Mouse (Mus musculus) spleen, postnatal 4 days (tissue): Measurements from ENCODE around the gene Magi1.

Source experiments
- DNase-seq, 2 experiments: peaks; one replicate each; pipeline ENCODE4 v3.0.0; 2022; ENCODE audit warnings: low spot score in 2 of 2

The Magi1 gene

DNA sequence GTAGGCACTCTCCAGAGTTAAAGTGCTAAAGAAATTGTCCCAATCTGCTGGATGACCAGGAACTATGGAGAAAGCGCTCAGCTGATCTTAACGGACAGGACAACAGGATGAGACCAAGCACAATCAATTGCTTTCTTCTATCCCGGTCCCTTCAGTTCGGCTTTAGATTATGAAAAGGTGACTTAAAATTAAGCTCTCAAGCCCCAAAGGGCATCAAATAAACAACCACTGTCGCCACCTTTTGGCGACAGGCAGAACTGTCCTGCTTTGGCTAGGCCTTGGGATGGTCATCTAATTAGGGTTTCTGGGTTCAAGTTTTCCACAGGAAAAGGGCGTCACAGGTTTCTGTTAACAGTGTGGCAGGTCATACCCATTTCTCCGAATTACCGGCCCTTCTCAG is 298.6 kb downstream of the Magi1 start:
- no peak for DNase-seq

DNA sequence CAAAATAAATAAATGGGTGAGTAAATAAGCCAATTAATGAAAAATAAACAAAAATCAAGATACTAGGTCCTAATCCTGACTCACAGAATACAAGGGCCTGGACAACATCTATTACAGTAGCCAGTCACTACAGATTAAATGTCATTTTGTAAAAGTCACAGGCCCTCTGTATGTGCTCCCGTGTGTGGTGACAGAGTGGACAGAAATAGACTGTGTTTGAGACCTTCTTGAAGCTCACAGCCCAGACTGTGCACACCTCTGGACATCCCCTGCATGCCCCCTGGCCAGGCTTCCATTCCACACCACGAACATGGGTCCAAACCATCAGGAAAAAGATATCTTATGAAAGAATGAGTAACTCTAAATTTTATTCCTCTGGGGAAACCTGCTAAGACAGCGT is 300.2 kb downstream of the Magi1 start:
- no peak for DNase-seq

DNA sequence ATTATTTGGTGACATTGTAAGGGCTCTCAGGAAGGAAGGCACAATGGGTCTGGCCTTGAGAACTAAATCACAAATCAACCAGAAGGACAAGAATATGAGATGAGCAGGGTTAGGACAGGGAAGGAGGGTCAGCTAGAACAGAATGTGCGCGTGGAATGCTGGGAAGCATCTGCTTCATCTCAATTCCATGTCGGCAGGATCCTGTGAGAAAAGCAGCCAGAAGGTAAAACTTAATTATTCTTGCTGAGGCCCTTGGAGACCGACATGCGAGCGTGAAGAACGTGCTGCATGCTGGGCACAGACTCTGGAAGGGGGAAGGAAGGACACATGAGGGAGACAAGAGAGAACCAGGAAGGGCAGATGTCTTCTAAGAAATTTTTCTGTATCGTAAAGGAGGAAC is 302.5 kb downstream of the Magi1 start:
- DNase-seq, result no peak

DNA sequence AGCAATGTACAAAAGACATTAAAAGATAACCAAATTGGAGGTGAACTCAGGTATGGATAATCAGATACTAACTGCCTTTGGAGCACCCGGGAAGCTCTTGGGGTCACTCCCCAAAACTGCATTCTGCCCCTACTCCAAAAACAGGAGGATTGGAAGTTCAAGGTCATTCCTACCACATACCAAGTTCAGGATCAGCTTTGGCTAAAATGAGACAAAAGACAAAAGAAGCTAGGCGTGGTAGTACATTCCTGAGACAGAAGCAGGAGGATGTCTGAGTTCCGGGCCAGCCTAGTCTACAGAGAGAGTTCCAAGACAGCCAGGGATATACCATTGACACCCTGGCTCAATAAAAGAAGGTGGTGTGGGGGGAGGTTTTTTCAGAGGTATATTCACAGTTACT is 304.5 kb downstream of the Magi1 start:
- no peak for DNase-seq

DNA sequence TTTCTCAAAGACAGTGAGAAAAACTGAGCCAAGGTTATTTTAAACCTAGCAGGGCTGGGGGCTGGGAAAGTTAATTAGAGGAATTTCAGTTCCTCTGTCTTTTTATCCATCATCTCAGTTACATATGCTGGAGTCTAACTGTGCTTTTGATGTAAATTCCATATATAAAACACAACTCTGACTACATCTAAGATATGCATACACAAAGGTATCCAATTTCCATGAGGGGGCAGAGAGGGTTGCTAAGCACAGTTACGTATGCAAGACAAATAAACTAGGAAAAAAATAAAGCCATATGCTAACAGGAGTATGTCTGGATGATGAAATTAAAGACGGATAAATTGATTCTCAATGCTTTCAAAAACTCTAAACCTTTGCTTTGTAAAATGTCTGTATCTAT is 315.0 kb downstream of the Magi1 start:
- no peak for DNase-seq

DNA sequence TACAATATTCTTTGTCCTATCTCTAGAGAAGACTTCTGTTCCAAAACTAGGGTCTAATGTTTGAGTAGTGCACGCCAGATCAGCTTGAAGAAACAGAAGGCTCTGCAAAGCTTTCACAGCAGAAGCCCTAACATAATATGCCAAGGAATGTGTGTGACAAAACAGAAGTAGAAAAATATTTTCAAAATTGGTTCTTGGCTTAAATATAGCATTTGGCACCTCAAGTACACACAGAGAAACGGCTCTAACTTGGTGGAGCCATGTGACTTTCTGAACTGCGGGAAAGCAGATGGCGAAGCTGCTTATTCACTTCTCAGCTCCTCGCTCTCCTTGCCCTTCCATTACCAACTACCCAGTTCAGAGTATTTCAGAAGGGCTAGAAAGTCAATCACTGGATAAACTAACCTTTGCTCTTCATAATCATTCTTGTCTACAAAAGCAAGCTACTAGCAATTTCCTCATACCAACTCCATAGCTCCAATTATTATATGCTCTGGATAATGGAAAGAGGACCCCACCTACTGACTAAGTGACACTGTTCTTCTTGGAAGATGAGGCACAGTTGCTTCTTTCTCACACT is 320.9 kb downstream of the Magi1 start:
- DNase-seq, result no peak

DNA sequence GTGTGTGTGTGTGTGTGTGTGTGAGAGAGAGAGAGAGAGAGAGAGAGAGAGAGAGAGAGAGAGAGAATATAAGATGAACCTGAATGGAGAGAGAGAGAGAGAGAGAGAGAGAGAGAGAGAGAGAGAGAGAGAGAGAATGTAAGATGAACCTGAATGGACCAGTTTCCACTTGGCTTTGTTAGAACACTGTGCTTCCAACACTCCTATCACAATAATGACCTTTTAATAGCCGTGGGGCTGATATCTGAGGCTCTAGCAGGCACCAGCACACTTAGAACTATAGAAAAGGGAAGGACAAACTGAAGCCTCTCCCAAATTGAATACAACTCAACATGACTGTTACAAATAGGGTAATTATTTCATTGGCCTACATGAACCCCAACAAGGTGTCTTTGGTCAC is 321.9 kb downstream of the Magi1 start:
- no peak for DNase-seq

DNA sequence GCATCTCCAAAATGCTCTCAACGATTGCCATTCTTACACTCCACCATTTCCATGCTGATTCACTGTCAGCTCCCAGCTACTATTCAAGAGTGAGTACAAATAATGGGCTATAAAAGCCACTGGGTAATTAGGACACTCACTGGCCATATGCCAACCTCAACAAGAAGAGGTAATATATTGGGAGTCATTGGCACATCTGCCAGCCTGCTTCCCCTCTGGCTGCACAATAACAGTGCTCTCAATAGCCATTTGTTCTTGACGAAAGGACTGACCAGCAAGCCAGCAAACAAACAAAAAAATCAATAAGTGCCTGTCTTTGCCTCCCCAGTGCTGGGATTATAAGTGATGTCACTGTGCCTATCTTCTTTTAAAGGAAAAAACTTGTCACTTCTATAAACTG is 326.5 kb downstream of the Magi1 start:
- DNase-seq, result no peak

DNA sequence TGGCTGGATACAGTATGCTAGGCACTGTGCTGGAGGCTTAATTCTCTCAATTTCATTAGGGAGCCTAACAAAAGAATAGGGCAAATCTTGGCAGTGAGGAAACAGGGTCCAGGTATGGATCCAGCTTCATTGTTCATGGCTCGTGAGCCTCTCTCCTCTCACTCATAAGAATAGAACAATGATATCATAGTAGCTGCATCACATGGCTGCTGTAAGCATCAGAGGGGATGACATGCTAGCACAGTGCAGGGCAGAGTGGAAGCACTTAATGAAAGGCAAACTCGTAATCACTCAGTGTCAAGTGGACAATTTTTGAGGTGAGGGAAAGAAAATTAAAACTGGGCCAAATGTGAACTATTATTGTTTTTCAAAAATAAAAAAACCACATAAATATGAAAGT is 337.1 kb downstream of the Magi1 start:
- DNase-seq, result no peak

DNA sequence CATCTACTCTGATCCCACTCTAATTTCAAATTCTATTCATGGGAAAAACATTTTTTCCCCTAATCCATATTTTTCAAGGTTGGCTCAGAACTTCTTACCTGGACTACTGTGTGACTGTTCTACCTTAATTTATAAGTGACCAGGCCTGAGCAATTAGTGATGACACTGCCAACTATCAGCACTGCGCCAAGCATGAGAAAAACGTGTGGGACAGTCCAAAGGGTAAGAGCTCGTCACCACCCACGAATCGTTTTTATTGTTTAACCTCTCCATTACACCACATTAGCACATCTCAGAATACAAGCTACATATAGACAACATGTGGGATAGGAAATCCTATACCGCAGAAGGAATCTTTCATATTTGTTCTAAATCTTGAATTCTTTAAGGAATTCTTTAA is 347.4 kb downstream of the Magi1 start:
- no peak for DNase-seq

DNA sequence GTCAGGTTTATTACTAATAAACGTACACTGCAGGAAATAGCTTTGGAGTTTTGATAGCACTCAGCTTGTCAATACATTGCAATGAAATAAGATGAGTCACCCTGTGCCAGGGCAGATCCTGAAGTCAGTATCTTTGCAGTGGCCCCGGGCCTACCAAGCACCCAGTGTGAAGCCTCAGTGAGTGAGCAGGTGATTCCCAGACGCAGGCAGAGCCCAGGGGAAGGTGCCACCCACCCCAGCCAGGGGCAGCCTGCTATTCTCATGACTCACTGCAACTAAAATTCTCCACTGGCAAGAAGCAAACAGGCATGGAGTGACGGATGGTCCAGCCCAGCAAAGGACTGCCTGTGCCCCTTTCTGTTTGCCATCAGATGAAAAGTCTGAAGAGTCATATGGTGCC is 347.9 kb downstream of the Magi1 start:
- no peak for DNase-seq

DNA sequence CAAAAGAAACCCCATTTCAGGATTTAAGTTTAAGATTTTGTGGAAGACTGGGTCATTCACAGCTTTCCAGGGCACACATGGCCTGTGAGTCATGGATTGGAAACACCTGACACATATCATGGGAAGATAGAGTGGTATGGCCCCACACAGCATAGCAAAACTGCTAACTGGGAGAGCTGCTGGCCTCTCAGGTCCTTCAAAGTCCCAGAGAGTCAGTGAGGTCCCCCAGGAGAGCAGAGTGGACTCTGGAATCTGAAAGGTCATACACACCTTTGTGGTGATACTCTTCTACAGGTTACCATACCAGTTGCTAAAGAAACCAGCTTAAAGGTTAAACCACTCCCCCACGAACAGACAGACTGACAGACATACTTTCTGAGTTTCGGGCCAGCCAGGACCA is 349.0 kb downstream of the Magi1 start:
- DNase-seq, result no peak

DNA sequence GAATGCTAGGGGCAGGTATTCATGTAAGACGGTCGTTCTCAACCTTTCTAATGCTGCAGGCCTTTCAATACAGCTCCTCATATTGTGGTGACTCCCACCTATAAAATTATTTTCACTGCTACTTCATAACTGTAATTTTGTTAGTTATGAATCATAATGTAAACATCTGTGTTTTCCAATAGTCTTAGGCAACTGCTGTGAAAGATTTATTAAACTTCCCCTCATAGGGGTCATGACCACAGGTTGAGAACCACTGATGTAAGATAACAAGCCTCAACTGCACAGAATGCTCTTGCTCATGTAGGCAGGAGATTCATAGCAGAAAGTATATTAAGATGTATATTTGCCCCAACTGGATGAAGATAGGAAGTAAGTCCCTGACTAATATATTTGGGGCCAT is 359.1 kb downstream of the Magi1 start:
- no peak for DNase-seq

DNA sequence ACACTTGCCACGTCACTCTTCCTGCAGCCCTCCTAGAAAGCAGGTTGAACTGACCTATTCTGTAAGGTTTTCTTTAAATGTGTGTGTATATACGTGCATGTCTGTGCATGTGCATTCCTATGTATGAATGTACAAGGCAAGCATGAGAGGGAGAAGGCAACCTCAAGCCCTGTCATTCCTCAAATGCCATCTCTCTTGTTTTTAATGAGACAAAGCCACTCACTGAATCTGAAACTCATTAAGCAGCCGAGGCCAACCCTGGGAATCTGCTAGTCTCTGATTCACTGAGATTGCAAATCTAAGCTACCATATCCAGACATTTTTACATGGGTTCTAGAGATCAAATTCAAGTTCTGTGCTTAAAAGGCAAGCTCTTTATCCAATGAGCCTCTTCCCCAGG is 359.7 kb downstream of the Magi1 start:
- no peak for DNase-seq

DNA sequence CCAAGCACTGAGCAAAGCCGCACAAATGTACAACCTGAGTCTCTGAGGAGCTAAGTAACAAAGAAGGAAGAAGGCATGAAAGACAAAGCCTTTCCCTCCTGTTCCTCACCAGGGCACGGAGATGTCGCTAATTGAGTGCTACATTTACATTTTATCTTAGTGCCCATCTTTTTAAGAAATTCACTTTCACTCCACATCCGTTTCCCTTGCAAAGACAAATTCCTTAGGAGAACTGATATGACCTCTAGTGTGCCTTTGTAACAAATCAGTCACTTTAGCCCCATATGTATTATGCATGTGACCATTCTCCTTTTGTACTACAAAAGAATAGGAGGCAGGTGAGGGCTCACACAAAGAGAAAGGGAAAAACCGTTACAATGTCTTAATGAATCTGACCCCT is 360.4 kb downstream of the Magi1 start:
- DNase-seq, result no peak

DNA sequence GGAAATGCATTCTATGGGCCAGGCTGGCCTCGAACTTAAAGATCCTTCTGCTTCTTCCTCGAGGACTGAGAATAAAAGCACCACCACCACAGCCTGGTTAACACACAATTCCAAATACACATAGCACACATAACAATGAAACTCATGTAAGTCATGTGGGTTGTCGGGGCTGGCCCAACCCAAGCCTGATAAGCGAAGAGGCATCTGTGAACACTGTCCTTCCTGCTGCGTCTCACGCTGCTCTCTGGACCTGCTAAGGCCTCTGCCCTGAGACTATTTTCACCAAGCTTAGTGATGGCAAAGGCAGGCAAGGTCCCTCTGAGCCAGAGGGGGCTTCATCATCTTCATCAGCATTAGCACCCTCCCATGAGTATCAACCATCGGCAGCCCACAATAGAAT is 360.8 kb downstream of the Magi1 start:
- no peak for DNase-seq

DNA sequence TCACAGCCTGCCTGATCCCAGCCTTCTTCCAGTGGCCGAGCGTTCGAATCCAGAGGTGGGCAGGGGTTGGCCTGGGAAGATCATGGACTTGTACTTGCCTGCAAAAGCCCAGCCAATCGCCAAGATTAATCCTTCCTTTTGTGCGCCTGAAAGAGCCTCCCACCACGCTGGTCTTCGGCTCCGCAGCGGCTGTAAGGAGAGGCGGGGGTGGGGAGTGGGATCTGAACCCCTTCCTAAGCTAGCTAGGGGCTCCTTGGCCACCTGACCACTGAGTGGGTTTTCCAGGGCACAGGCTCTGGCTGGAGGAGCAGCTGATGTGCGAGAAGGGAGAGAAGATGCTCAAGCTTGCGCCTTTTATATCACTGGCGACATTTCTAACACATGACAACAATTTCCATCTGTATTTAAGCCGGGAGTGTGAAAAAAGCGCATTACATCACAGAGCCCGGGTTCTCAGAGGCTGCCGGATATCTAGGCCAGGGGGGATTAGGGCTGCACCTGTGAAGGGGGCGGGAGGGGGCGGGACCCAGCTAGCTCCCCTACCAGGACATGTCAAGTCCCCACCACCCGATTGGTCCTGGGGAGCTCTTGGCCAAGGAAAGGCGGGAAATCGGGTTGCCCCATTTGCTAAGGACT is 370.4 kb downstream of the Magi1 start:
- no peak for DNase-seq

DNA sequence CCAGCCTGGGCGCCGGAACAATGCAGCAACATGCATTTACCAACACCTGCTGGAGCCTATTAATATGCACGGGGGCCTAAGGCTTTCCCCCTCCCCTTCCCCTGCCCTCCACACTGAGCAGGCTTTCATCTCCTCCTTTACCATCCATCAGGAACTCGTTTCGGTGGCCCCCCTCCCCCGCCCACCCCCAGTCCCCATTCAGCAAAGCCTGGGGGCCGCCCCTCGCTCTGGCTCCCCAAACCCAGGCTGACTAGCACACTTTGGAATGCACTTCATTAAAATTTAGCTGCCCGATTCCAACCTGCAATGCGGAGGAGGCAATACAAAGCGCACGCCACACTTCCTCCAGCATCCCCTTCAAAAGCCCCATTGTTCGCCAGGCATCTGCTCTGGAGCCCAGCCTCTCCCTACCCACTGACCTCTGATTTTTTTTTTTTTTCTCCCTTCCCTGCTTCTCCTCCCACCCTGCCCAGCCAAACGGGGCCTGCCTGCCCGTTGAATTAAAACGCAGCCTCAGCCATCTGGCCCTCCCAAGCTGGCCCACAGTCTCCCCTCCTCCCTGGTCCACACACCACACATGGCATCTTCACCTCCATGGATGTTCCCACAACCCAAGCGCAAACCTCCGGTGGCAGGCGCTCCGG is 371.0 kb downstream of the Magi1 start:
- no peak for DNase-seq

DNA sequence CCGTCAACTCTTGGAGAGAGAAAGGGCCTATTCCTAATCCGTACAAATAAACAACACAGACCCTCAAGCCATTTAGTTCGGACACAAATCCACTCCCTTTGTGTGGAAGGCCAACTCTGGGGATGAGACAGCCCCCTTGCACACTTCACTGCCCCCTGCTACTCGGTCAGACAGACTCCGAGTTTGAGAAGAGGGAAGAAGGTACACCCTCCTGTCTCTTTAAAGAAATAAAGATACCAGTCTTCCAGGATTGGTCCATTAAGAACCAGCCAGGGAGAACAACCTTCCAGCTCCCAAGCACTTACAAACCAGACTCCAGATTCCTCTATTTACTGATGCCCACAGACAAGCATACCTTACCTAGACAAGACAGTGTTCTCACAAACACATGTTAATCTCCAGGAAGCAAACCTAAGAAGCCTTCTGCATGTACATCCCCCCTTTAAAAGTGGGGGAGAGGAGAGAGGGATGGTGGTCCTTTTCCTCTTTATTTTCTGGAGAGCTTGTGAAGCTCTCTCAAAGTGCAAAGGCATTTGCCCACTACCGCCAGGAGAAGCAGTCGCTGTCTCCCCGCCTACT is 371.6 kb downstream of the Magi1 start:
- DNase-seq, result no peak

DNA sequence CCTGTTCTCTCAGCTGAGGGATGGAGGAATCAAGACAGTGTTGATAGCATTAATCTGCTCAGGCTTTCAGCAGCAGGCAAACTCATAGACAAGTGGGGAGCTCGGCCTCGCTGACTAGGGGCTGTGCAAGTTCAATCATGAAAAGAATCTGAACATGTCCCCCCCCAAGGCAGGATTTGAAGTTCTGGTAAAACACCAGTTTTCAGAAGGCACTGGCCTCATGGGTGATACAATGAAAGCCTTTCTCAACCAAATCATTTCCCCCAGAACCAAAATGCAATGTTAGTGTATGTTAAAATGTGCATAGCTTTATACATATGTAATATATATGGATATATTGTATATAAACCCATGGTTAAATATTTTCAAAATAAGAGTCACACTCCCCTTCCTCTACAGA is 372.3 kb downstream of the Magi1 start:
- DNase-seq, result no peak

DNA sequence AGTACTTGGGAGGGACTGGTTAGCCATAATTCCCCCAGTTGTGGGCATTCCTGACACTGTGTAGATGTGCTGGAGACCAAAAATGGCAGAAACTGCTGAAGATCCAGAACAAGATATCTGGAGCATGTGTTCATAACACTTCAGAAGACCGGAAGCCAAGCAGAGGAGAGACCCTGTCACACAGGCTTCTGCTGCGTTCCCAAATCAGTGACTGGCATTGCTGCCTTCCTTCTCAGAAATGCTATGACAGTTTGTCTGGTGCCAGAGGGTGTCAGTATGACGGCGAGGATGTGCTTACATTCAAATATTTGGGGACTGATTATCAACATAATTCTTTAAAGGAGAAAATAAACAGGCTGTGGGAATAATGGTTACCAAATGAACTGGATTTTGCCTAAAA is 373.7 kb downstream of the Magi1 start:
- no peak for DNase-seq

DNA sequence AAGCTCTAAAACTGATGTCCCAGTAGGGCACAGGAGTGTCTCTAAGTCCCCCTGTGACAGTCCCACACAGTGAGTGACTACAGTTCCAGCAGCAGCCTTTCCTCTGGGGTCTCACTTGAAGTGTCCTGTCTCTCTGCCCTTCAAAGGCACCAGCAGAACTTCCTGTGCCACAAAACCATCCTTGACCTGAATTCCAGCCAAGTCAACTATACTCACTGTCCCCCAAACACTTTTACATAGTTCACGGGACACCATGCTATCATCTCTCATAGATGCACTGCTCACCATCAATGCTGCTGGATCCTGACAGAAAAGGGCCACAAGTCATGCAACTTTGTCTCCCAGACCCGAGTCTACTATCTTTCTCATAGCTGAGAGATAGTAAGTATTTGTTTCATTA is 378.7 kb downstream of the Magi1 start:
- no peak for DNase-seq

DNA sequence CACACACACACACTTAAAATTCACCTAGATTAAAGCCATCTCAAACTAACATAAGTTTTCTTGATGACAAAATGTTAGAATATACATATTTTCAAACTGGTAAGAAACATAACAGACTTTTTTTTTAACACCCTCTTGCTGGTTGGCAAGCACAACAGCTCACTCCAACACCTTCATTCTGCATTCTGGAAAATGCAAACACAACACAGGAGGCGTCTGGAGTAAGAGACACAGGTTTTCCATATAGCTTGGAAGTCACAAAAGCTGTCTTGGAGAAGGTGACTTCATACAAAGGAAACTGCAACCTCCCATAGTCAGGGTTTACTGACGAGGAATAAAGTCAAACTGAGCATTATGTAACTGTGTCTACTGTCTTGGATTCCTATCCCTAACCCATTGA is 381.5 kb downstream of the Magi1 start:
- DNase-seq, result no peak
